22 mouse cellular contexts compared by ENCODE assay signal in the genomic region with DNA sequence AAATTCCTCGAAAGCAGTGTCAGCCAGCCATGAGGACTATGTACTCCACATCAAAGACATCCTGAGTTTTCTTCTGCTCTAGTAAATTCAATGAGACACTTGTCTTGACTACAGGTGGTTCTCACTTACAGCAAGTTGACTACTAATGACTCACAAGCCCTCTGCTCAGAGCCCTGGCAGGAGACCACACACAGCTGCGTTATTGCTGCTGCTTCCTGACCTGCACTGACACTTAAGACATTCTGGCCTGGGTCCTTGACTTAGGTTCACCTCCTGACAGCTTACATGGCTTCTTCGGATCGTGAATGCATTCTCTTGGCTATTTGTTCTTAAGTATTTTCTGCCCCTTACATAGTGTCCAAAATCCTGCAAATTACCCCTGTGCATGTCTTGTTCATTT. TPM values are rescaled to one million over a fixed set of nuclear protein-coding genes. Genes with fewer than 3 reads are reported as not detected.
DNase-seq lines count a peak whose midpoint lies in the region; ATAC-seq and TF ChIP-seq lines count a peak whose summit lies in the region.
"Had no signal": no experiment of that assay in that cellular context is flagged by ENCODE, and none has a peak within 500 bp of the region (broad histone marks: within the 10 kb centered on the region; RNA-seq: fewer than 3 reads in every experiment).

No protein-coding gene starts in this region.

- no peaks in the 10 kb centered on the region; the same call in 1 of the 2 replicates for H3K27me3 ChIP-seq in kidney, embryonic 14.5 days (ENCODE audit: control insufficient read depth, insufficient read depth, low read length)
- H3K27me3 ChIP-seq in kidney, adult 2 months (replicated peaks; ENCODE audit: control insufficient read depth, insufficient read depth, low read length): no peaks in the 10 kb centered on the region; the same call in 1 of the 2 replicates
- H3K27me3 ChIP-seq: forebrain, embryonic 13.5 days; hindbrain, embryonic 13.5 days; Patski had no signal

- 33% methylated on average over 4 of the region's 4 CpGs for WGBS in kidney, embryonic 14.5 days
- WGBS in kidney, adult 2 months: 32% methylated on average over 4 of the region's 4 CpGs

- ATAC-seq in kidney, embryonic 14.5 days (ENCODE audit: low FRiP score, low TSS enrichment): 0 out of 2 replicates have a peak, but pooled peaks have one; percentile 32
- ATAC-seq: forebrain, embryonic 13.5 days; forebrain, embryonic 16.5 days; hindbrain, embryonic 16.5 days; Patski had no signal

- no peak overlapping the region for H3K27ac ChIP-seq in kidney, embryonic 14.5 days (ENCODE audit: low read depth, low read length)
- H3K27ac ChIP-seq in kidney, adult 2 months (ENCODE audit: insufficient read depth, low read depth, low read length): no peak overlapping the region
- H3K27ac ChIP-seq: forebrain, embryonic 10.5 days; forebrain, embryonic 13.5 days; hindbrain, embryonic 10.5 days; hindbrain, embryonic 13.5 days had no signal

- no peak for TF ChIP-seq POLR2A in kidney, adult 2 months (IDR thresholded peaks at IDR 0.05; ENCODE audit: low read depth, low read length)

- no peak for TF ChIP-seq CTCF in kidney, adult 2 months (conservative IDR thresholded peaks at IDR 0.05; ENCODE audit: insufficient read depth, insufficient read length, low read depth, low read length)

- no peaks in the 10 kb centered on the region for H3K4me1 ChIP-seq in kidney, embryonic 14.5 days (ENCODE audit: control insufficient read depth, insufficient read depth, low read length)
- H3K4me1 ChIP-seq in kidney, adult 2 months (ENCODE audit: control insufficient read depth, insufficient read depth, low read length): no peaks in the 10 kb centered on the region
- H3K4me1 ChIP-seq: forebrain, embryonic 10.5 days; forebrain, embryonic 13.5 days; hindbrain, embryonic 10.5 days; hindbrain, embryonic 13.5 days had no signal

- H3K36me3 ChIP-seq in kidney, embryonic 14.5 days (ENCODE audit: control insufficient read depth, insufficient read depth, low read length): no peaks in the 10 kb centered on the region
- no peaks in the 10 kb centered on the region for H3K36me3 ChIP-seq in kidney, adult 2 months (ENCODE audit: control insufficient read depth, insufficient read depth, low read length)
- H3K36me3 ChIP-seq: forebrain, embryonic 10.5 days; hindbrain, embryonic 10.5 days; hindbrain, embryonic 13.5 days had no signal

- DNase-seq in kidney, adult 8-10 months: no peak
- DNase-seq in kidney, postnatal 4 days: peak; percentile 9 to 10
- no peak for DNase-seq in kidney, adult 2 months
- DNase-seq in Muller cell, postnatal 12 days (ENCODE audit: inconsistent ontology term): peak; percentile 43
- no peak for DNase-seq in ovary, postnatal 14 days (ENCODE audit: low spot score)
- DNase-seq: adrenal gland, postnatal 10 days; adrenal gland, postnatal 36 days; cerebellum, adult 18-20 months; cerebellum, adult 9-10 months; cerebellum, postnatal 14 days; gastrocnemius, postnatal 25 days; heart, adult 11 months; heart, postnatal 36 days had no signal

- no peak overlapping the region for H3K9ac ChIP-seq in kidney, embryonic 14.5 days (ENCODE audit: low read depth, low read length)
- H3K9ac ChIP-seq: forebrain, embryonic 13.5 days; hindbrain, embryonic 13.5 days had no signal

- no peaks in the 10 kb centered on the region for H3K9me3 ChIP-seq in kidney, embryonic 14.5 days (ENCODE audit: control insufficient read depth, low read length)
- H3K9me3 ChIP-seq: forebrain, embryonic 10.5 days; forebrain, embryonic 13.5 days; hindbrain, embryonic 10.5 days; hindbrain, embryonic 13.5 days had no signal

- H3K4me2 ChIP-seq in kidney, embryonic 14.5 days (replicated peaks; ENCODE audit: low read depth, low read length): no peak overlapping the region
- H3K4me2 ChIP-seq: forebrain, embryonic 13.5 days; heart, embryonic 11.5 days; hindbrain, embryonic 13.5 days had no signal

- no peak overlapping the region for H3K4me3 ChIP-seq in kidney, embryonic 14.5 days (ENCODE audit: low read length)
- H3K4me3 ChIP-seq in kidney, adult 2 months (ENCODE audit: insufficient read depth, low read depth, low read length): no peak overlapping the region
- H3K4me3 ChIP-seq: forebrain, embryonic 10.5 days; forebrain, embryonic 13.5 days; hindbrain, embryonic 10.5 days; hindbrain, embryonic 13.5 days had no signal

RNA-seq across cellular contexts. Expression of a gene that starts 18.5 kb away (rescaled TPM):
- polyA plus RNA-seq in kidney, embryonic 14.5 days (2014; fragmentation: Nextera tagmentation; extraction: Ambion mirVana): 3.4 and 3.6 TPM in 2 replicates
- 5.7 and 5.9 TPM in 2 replicates for polyA plus RNA-seq in kidney, adult 2 months (2012; rRNA removed)

Comparison
In these comparisons a context has a peak if more than half of its experiments do, and no peak if none do; other contexts are left out.
1. DNase-seq: peak in kidney, postnatal 4 days (2 of 2) and Muller cell, postnatal 12 days (single experiment); none in kidney, adult 8-10 months (0 of 2), kidney, adult 2 months (single experiment) and ovary, postnatal 14 days (single experiment).